Mouse (Mus musculus): Measurements from ENCODE around the gene Ear2.
"Not testable (repeated sequence)": the region's sequence is repeated elsewhere in the genome, so short reads cannot be mapped to it uniquely, and the experiment has no call there.

The Ear2 gene

GRCm38 (mm10) chr14:44102354-44102753, at the start of gene Ear2:
TSS of gene Ear2 (plus strand) at chr14:44102654.
- not testable (repeated sequence) for DNase-seq (ENCODE audit: low read depth)

DNA sequence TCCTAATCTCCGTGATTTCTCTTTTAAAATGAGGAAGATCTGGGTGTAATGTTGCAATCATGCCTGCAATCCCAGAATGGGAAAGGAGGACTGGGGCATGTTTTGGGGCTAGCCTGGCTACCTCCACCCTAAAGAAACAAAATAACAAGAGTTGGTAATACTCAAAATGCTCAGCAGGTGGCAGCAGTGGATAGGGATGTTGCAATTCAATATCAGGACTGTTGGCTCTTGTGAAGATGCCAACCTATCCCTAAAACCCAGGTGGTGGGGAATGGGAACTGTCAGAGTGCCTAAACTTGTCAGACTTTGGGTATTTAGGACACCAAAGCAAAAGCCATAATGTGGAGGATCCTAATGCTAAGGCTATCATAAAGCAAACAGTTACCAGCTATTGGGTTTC, 34.6 kb upstream of the Ear2 start:
- peak; percentile 25 for DNase-seq (ENCODE audit: low read depth)

DNA sequence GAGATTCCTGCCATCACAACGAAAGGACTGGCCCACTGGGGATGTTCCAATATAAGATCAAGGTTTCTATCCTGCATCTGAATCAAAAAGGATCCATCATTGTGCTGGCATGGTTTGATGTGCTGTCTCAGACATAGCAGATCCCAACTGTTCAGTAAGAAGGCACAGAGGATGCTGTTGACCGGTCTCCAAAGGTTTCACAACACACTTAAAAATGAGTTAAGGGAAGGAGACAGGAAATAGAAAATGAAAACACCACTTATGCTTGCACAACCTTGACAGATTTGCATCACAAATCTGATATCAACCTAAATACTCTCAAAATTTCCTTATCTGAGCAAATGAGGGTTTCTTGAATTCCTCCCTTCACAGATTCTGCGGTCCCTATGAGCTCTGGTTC, 31.9 kb upstream of the Ear2 start:
- DNase-seq (ENCODE audit: low read depth): not testable (repeated sequence)

- not testable (repeated sequence) for DNase-seq (ENCODE audit: low read depth)
These were observed 24.6 kb upstream of the Ear2 start for GRCm38 (mm10) chr14:44077785-44078341.

DNA sequence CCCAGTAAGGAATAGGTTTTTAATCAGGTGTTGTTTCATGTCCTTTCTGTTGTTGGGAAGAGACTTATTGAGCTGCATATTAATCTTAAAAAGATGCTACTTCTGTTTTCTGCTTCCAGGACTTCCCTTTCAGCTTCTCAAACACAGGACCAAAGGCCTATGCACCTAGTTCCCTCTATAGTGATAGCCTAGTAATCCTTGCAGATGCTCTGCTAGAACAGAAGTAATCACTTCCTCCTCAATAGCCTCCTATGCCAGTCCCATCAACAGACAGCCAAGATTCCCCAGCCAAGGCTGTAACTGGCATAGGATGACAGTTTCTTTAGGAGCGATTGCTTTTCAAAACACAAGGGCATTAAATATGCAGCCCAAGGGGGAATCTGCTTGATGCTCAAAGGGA, 15.9 kb upstream of the Ear2 start:
- not testable (repeated sequence) for DNase-seq (ENCODE audit: low read depth)

DNA sequence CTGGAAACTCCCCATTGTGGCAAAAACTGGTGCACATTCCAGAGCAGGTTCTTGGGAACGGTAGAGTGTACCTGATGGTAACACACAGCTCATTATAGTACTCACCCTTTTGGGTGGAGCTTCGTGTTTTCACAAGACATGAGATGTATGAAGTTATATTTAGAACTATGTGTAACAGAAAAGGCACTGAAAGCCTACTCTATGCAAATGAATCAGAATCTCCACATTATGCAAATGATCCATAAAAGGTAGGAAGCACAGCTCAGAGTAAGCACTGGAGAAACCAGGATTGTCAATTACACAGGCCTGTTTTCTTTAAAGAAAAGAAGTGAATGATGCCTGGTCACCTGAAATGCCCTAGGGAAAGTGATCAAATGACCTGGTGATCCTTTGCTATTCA, 14.9 kb upstream of the Ear2 start:
- not testable (repeated sequence) for DNase-seq (ENCODE audit: low read depth)

GRCm38 (mm10) chr14:44091524-44091923, 10.9 kb upstream of the Ear2 start:
- not testable (repeated sequence) for DNase-seq (ENCODE audit: low read depth)

GRCm38 (mm10) chr14:44094445-44094844, 8.0 kb upstream of the Ear2 start:
- DNase-seq (ENCODE audit: low read depth): not testable (repeated sequence)

GRCm38 (mm10) chr14:44100030-44100429, 2.4 kb upstream of the Ear2 start:
- not testable (repeated sequence) for DNase-seq (ENCODE audit: low read depth)

- no peak for DNase-seq (ENCODE audit: low read depth)
These were observed 8.5 kb downstream of the Ear2 start for GRCm38 (mm10) chr14:44110981-44111380.

DNA sequence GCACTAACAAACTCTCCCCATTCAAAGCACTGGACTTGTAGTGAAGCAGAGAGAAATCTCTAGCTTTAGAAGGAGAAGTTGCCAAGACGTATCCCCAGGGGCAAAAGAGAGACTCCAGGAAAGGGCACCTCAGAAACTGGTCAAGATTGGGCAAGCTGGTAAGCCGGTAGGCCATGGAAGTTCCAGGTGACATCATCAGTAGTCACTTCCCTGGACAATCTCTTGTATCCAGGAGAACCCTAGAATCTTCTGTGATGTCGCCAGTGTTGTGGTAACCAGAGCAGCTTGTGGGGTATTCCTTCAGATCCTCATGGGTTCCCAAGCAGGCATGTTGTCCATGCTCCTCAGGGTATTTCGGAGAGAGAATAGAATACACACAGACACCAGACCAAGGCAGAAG, 21.1 kb downstream of the Ear2 start, which contains the start of gene Gm3327:
TSS of gene Gm3327 (plus strand) at position 301 of the 400 bp plus-strand sequence.
- not testable (repeated sequence) for DNase-seq (ENCODE audit: low read depth)

Data from 416B (cell line).